Mouse (Mus musculus): ENCODE results near the gene Pign. TPM values are rescaled to one million over a fixed set of nuclear protein-coding genes. Genes with fewer than 3 reads are reported as not detected.
A peak's percentile ranks its signal among the peaks of the same experiment; 100 is the strongest.

The Pign gene
- total RNA-seq, 4 experiments from 2014 or later: 17.5 to 27.9 (median 23.5) TPM

- DNase-seq (ENCODE audit: low spot score in 2 of 2): no peak
Measured at GRCm38 (mm10) chr1:105564289-105564688, 99.2 kb downstream of the Pign start.

- DNase-seq (ENCODE audit: low spot score in 2 of 2): no peak
Measured at GRCm38 (mm10) chr1:105563821-105564220, 99.7 kb downstream of the Pign start.

GRCm38 (mm10) chr1:105556078-105556477 lies 107.4 kb downstream of the Pign start:
- DNase-seq (ENCODE audit: low spot score in 2 of 2): no peak

- DNase-seq (ENCODE audit: low spot score in 2 of 2): no peak
Measured at GRCm38 (mm10) chr1:105555192-105555718, 108.2 kb downstream of the Pign start.

DNA sequence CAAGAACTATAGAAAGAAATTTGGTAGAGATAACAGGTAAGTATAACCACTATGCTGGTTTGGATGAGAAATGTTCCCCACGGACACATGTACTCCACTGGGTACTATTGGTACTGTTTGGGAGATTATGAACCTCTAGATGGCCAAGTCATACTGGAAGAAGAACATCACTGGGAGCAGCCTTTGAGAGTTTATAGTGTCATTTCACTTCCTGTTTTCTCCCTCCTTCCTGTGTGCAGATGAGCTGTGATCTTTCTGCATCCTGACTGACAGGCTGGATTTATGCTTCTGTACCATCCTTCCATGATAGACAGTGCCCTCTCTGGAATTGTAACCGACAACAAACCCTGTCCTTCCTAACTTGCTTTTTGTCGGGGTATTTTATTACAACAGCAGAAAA lies 110.3 kb downstream of the Pign start:
- DNase-seq (ENCODE audit: low spot score in 2 of 2): no peak

- no peak for DNase-seq (ENCODE audit: low spot score in 2 of 2)
Measured at GRCm38 (mm10) chr1:105550163-105550562, 113.3 kb downstream of the Pign start.

- no peak for DNase-seq (ENCODE audit: low spot score in 2 of 2)
Measured at GRCm38 (mm10) chr1:105549648-105550047, 113.8 kb downstream of the Pign start.

DNA sequence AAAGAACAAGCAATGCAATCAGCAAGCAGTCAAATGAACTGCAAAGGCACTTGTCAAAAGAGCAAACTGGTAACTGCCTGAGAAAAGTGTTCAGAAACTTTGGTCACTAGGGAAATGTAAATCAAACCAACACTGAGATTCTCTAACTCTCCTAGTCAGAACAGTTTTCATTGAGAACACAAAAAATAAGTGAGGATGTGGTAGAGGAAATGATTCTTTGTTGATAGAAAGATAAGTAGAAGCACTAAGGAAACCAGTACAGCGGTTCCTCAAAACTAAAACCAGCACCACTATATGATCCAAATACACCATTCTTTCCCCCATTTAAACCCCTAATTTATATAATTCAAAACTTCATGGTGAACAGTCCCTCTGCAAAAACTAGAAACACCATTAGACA lies 120.4 kb downstream of the Pign start:
- no peak for DNase-seq (ENCODE audit: low spot score in 2 of 2)

DNA sequence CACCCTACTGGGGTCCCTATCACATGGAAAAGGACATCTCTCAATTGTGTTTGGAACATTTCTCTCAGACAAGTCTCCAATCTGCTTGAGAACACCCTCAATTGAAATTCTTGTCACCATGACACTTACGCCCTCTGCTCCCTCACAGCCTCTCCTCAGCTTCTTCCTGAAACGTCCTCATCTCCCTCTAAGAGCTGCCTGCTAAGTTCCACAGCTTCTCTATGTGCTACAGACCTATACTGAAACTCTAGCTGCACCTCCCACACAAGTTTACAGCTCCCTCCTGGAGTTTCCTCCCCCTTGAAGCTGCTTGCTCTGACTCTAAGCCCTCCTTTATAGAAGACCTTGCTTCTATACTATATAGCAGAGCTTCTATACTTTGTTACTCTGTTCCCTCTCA lies 139.7 kb downstream of the Pign start:
- DNase-seq (ENCODE audit: low spot score in 2 of 2): no peak

DNA sequence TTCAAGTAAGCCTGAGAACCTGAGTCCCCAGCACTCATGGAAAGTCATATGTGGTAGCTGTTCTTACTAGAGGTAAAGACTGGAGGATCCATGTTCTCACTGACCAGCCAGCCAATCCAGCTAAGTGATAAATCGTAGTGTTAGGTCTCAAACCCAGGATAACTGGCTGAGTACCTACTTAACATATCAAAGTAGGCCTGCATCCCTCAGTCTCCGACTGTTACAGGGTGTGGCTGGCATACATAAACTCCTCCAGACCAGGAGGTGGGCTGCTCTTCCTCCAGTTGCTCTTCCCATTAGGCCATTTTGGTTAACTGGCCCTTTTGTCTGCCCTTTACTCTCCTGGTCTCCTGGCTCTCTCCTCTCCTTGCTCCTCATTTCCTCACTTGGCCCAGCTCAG lies 141.2 kb downstream of the Pign start:
- DNase-seq (ENCODE audit: low spot score in 2 of 2): no peak

- DNase-seq (ENCODE audit: low spot score in 2 of 2): no peak
Measured at GRCm38 (mm10) chr1:105518101-105518500, 145.4 kb downstream of the Pign start.

- no peak for DNase-seq (ENCODE audit: low spot score in 2 of 2)
Measured at GRCm38 (mm10) chr1:105507116-105507515, 156.4 kb downstream of the Pign start.

GRCm38 (mm10) chr1:105492626-105493025 lies 170.9 kb downstream of the Pign start:
- DNase-seq (ENCODE audit: low spot score in 2 of 2): peak; percentile 39 to 47

GRCm38 (mm10) chr1:105489456-105489855 lies 174.0 kb downstream of the Pign start:
- DNase-seq (ENCODE audit: low spot score in 2 of 2): no peak

DNA sequence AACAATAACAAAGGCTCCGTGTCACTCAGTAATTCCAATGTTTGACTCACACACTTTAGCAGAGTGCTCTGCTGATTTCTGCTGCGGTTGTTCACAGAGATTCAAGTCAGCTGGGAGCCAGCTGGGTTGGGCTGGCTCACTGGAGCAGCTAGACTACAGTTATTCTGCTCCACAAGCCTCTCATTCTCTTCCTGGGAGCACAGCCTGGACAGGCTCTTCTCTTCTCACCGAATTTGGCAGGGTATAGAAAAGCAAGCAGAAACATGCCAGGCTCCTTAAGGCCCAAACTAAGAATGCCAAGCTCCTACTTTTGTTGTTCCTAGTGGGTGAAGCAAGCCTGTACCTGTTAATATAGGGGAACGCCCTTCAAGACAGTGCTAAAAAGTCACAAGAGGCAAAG lies 176.4 kb downstream of the Pign start:
- DNase-seq (ENCODE audit: low spot score in 2 of 2): no peak

Small RNAs within 50 kb of the gene (microRNA-seq; reads per million reads assigned to microRNA genes)
- gene Gm22426: 0 reads per million in 2 experiments

Other genes starting within 250 kb of the Pign start
- gene Relch, start 184 bp upstream of the Pign start, total RNA-seq (2022): 10 to 100 TPM; 78.2 to 97.8 (median 88.8) TPM
- gene Tnfrsf11a, start 117.0 kb upstream of the Pign start, total RNA-seq (2022): 1 to 10 TPM; 2.1 to 7.0 (median 4.6) TPM

Measured in layer of hippocampus, adult 8-10 months (tissue).